Mouse (Mus musculus) heart, embryonic 15.5 days (tissue): ENCODE data around the gene Farp2. TPM values are rescaled to one million over a fixed set of nuclear protein-coding genes. Genes with fewer than 3 reads are reported as not detected.

ENCODE experiments used
- ATAC-seq: fragments of 200-750 bp; cut with Nextera tagmentation; replicated peaks from 2 replicates; pipeline ENCODE4 v1.8.0; 2017; ENCODE audit warnings: low read depth, moderate TSS enrichment; ENCODE audit not compliant: insufficient number of reproducible peaks, insufficient read depth, low FRiP score
- H3K27ac ChIP-seq: fragments of 300-500 bp; sonication (generic); 2 replicates; pipeline ENCODE4 v1.5.1; 2015; ENCODE audit warnings: mild to moderate bottlenecking, inconsistent platforms
- H3K27me3 ChIP-seq: fragments of 300-500 bp; sonication (generic); 2 replicates; pipeline ENCODE4 v1.6.1; 2015; ENCODE audit warnings: inconsistent platforms
- H3K36me3 ChIP-seq: fragments of 300-500 bp; sonication (generic); 2 replicates; pipeline ENCODE4 v1.6.1; 2015; ENCODE audit warnings: mild to moderate bottlenecking, inconsistent platforms
- H3K4me1 ChIP-seq: fragments of 300-500 bp; sonication (generic); replicated peaks from 2 replicates; pipeline ENCODE4 v1.6.1; 2015; ENCODE audit warnings: inconsistent platforms
- H3K4me2 ChIP-seq: fragments of 300-500 bp; sonication (generic); 2 replicates; pipeline ENCODE4 v1.6.1; 2015; ENCODE audit warnings: inconsistent platforms, mild to moderate bottlenecking, moderate library complexity
- H3K4me3 ChIP-seq: fragments of 300-500 bp; sonication (generic); 2 replicates; pipeline ENCODE4 v1.5.1; 2015; ENCODE audit warnings: mild to moderate bottlenecking, inconsistent platforms
- H3K9ac ChIP-seq: fragments of 300-500 bp; sonication (generic); 2 replicates; pipeline ENCODE4 v1.6.1; 2015; ENCODE audit warnings: mild to moderate bottlenecking, inconsistent platforms
- H3K9me3 ChIP-seq: fragments of 300-500 bp; sonication (generic); replicated peaks from 2 replicates; pipeline ENCODE4 v1.6.1; 2016; ENCODE audit warnings: inconsistent platforms
- WGBS: fragments of 180-500 bp; shearing (Covaris S2); methylation state at CpG from one replicate; pipeline ENCODE4 v1.1.7; 2015; ENCODE audit warnings: mixed read lengths; 5-methylcytosine and 5-hydroxymethylcytosine counted together
- polyA plus RNA-seq: library from polyadenylated mRNA; unstranded; fragments of >200 nt; fragmentation: Nextera tagmentation; extraction: Ambion mirVana; gene quantifications from 2 replicates; pipeline ENCODE4 v1.2.1, GENCODE M21; 2015

Farp2 gene
- polyA plus RNA-seq, 1 experiment from 2014 or later: 4.1 TPM

DNA sequence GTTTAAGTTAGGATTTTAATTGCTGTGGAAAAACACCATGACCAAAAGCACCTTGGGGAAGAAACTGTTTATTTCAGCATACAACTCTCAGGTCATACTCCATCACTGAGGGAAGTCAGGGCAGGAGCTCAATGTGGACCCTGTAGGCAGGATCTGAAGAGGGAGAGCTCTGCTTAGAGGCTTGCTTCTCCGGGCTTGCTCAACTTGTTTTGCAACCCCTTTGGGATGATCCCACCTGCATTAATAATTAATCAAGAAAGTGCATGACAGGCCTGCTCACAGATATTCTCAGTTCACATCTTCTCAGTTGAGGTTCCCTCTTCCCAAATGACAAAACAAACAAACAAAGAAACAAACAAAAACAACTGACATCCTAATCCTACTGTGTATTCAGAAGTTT lies 51.8 kb downstream of the Farp2 start:
- Histone ChIP-seq H3K4me3 (no peak overlapping the region), H3K27me3 (no peaks in the 10 kb centered on the region), H3K4me2 (no peak overlapping the region), H3K4me1 (no peaks in the 10 kb centered on the region), H3K9me3 (no peaks in the 10 kb centered on the region), H3K27ac (no peak overlapping the region), H3K36me3 (no peaks in the 10 kb centered on the region), H3K9ac (no peak overlapping the region)
- no peak for ATAC-seq
- WGBS: 84% methylated on average over 1 of the region's 1 CpGs

DNA sequence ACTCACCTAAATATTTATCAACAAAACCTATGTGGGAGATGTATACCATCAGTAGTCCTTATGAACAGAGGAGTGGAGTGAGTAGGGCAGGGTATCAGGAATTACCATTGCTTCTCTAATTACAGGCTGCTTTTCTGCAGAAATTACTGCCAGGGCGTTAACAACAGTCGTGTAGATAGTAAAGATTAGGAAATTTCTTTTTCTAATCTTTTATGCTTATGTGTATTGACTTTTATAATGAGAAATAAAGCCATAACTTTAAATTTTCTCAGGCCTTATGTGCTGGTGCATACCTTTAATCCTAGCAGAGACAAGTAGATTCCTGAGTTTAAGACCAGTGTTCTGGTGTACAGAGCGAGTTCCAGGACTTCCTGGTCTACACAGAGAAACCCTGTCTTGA lies 52.9 kb downstream of the Farp2 start:
- H3K27ac ChIP-seq: no peak overlapping the region
- H3K4me2 ChIP-seq: no peak overlapping the region
- no peaks in the 10 kb centered on the region for H3K9me3 ChIP-seq
- H3K36me3 ChIP-seq: no peaks in the 10 kb centered on the region
- H3K9ac ChIP-seq: no peak overlapping the region
- H3K4me1 ChIP-seq: no peaks in the 10 kb centered on the region
- H3K27me3 ChIP-seq: no peaks in the 10 kb centered on the region
- no peak for ATAC-seq
- H3K4me3 ChIP-seq: no peak overlapping the region
- 80% methylated on average over 3 of the region's 3 CpGs for WGBS

GRCm38 (mm10) chr1:93567013-93567412 lies 55.1 kb downstream of the Farp2 start:
- peaks cover 14% of the 10 kb centered on the region for H3K36me3 ChIP-seq
- no peaks in the 10 kb centered on the region for H3K9me3 ChIP-seq
- H3K9ac ChIP-seq: no peak overlapping the region
- no peaks in the 10 kb centered on the region for H3K27me3 ChIP-seq
- no peak overlapping the region for H3K4me3 ChIP-seq
- 60% methylated on average over 3 of the region's 3 CpGs for WGBS
- no peak for ATAC-seq
- no peak overlapping the region for H3K27ac ChIP-seq
- no peak overlapping the region for H3K4me2 ChIP-seq
- H3K4me1 ChIP-seq: no peaks in the 10 kb centered on the region

DNA sequence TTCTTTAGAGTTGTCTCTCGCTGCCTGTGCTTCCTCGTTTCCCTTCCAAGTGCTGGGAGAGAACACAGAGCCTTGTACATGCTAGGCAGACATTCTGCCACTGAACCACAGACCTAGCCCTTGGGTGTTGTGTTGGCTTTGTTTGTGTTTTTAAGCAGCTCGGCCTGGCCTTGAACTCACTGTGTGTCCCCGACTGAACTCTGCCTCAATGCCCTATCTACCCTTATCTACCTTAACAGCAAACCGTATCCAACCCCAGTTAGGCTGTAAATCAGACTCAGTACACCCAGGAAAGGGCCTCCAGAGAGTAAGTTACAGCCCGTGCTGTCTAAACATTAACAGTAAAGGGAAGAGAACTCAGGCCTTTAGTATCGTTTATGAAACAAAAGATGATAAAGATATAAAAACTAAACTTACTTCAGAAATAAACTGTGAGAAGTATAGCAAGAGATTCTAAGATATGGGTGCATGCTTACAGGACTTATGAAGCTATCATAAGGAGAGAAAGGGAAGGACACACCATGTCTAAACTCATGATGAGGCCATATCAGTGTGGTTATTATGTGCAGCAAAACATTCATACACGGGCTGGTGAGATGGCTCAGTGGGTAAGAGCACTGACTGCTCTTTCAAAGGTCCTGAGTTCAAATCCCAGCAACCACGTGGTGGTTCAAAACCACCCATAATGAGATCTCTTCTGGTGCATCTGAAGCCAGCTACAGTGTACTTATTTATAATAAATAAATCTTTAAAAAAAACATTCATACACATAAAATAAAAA lies 56.0 kb downstream of the Farp2 start:
- H3K27me3 ChIP-seq: no peaks in the 10 kb centered on the region
- peaks cover 14% of the 10 kb centered on the region for H3K36me3 ChIP-seq
- H3K9me3 ChIP-seq: no peaks in the 10 kb centered on the region
- WGBS: 72% methylated on average over 9 of the region's 9 CpGs
- no peak overlapping the region for H3K9ac ChIP-seq
- no peak overlapping the region for H3K4me2 ChIP-seq
- no peak for ATAC-seq
- H3K27ac ChIP-seq: no peak overlapping the region
- no peaks in the 10 kb centered on the region for H3K4me1 ChIP-seq
- H3K4me3 ChIP-seq: no peak overlapping the region

DNA sequence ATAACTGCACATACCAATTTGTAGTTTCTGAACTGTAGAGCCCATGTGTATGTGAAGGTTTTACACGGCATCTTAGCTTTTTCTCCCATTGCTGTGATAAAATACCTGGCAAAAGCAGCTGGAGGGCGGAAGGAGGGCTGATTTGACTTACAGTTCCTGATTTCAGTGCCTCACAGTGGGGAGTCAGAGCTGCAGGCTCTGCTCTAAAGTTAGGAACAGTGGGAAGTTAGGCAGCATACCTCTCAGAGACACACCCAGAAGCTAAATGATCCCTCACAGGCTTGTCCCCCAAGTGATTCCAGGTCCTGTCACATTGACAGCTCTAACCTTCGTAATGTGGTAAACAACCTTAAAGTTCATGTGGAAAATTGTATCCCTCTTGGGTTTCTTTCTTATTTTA lies 65.2 kb downstream of the Farp2 start:
- Histone ChIP-seq H3K4me3 (no peak overlapping the region), H3K27me3 (no peaks in the 10 kb centered on the region), H3K27ac (no peak overlapping the region), H3K36me3 (no peaks in the 10 kb centered on the region; the same call in 1 of the 2 replicates), H3K4me2 (no peak overlapping the region), H3K4me1 (no peaks in the 10 kb centered on the region), H3K9ac (no peak overlapping the region), H3K9me3 (no peaks in the 10 kb centered on the region)
- ATAC-seq: no peak
- WGBS: 80% methylated on average over 3 of the region's 3 CpGs

DNA sequence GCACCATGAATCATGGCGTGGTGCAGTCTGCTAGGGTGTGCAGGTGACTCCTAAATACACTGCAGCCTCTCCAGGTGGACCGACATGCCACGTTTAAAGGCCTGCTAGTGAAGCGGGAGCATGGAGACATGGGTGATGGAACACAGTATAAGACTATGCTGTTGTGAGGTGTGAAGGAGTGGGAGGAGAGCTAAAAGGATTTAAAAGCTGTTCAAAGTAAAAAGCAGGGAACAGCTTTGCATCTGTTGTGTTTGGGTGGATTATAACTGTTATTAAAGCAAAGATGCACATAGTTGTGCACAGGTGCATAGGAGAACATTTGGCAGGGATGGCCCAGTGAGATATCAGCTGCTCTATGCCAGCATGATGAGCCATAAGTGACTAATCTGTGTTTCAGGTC lies 66.0 kb downstream of the Farp2 start:
- H3K27me3 ChIP-seq: no peaks in the 10 kb centered on the region
- no peak overlapping the region for H3K27ac ChIP-seq
- no peak for ATAC-seq
- H3K4me2 ChIP-seq: no peak overlapping the region
- WGBS: 81% methylated on average over 4 of the region's 4 CpGs
- no peak overlapping the region for H3K9ac ChIP-seq
- no peaks in the 10 kb centered on the region; the same call in 1 of the 2 replicates for H3K36me3 ChIP-seq
- H3K9me3 ChIP-seq: no peaks in the 10 kb centered on the region
- H3K4me3 ChIP-seq: no peak overlapping the region
- no peaks in the 10 kb centered on the region for H3K4me1 ChIP-seq

- peaks cover 3% of the 10 kb centered on the region; the same call in 1 of the 2 replicates for H3K36me3 ChIP-seq
- H3K9me3 ChIP-seq: no peaks in the 10 kb centered on the region
- H3K27me3 ChIP-seq: no peaks in the 10 kb centered on the region
- no peaks in the 10 kb centered on the region for H3K4me1 ChIP-seq
- ATAC-seq: no peak
- no peak overlapping the region for H3K27ac ChIP-seq
- H3K9ac ChIP-seq: no peak overlapping the region
- no peak overlapping the region for H3K4me2 ChIP-seq
- WGBS: 91% methylated on average over 7 of the region's 7 CpGs
- H3K4me3 ChIP-seq: no peak overlapping the region
Measured at GRCm38 (mm10) chr1:93581545-93581944, 69.7 kb downstream of the Farp2 start.

DNA sequence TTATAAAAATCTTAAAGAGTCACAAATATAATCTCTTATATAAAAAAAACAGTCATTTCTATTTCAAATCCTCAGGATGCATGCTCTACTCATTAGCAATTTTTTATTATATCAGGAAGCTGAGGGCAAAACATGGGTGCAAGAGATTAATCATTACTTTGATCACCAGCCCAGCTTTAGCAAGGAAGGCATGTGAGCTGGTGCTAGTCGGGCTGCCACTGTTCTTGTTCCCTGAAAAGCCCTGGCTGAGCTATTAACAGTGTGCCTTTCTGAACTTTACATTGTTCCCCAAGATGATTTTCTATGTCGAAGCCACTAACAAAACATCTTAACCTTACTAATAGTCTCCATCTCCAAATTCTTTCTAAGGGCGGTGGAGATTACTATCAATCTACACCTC lies 76.5 kb downstream of the Farp2 start:
- H3K4me2 ChIP-seq: no peak overlapping the region

DNA sequence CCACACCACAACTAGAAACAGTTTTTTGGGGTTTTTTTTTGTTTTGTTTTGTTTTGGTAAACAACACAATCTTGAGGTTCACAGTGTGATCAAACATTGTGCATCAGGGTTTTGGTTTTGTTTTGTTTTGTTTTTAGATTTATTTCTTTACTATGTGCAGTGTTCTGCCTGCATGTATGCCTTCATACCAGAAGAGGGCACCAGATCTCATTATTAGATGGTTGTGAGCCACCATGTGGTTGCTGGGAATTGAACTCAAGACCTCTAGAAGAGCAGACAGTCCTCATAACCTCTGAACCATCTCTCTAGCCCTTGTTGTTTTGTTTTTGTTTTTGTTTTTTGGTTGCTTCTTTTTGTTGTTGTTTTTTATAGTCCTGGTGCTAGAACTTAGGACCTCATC lies 82.1 kb downstream of the Farp2 start:
- Histone ChIP-seq H3K36me3 (no peaks in the 10 kb centered on the region), H3K4me1 (no peaks in the 10 kb centered on the region), H3K4me2 (no peak overlapping the region), H3K9ac (no peak overlapping the region), H3K27ac (no peak overlapping the region), H3K4me3 (no peak overlapping the region), H3K27me3 (no peaks in the 10 kb centered on the region), H3K9me3 (no peaks in the 10 kb centered on the region)
- ATAC-seq: no peak

More for the DNA sequence above, 76.5 kb downstream of the Farp2 start:
- H3K36me3 ChIP-seq: peaks cover 3% of the 10 kb centered on the region; the same call in 1 of the 2 replicates
- H3K4me1 ChIP-seq: no peaks in the 10 kb centered on the region
- ATAC-seq: no peak
- no peaks in the 10 kb centered on the region for H3K9me3 ChIP-seq
- H3K27me3 ChIP-seq: no peaks in the 10 kb centered on the region
- WGBS: 73% methylated on average over 3 of the region's 3 CpGs
- no peak overlapping the region for H3K27ac ChIP-seq
- no peak overlapping the region for H3K4me3 ChIP-seq
- H3K9ac ChIP-seq: no peak overlapping the region

DNA sequence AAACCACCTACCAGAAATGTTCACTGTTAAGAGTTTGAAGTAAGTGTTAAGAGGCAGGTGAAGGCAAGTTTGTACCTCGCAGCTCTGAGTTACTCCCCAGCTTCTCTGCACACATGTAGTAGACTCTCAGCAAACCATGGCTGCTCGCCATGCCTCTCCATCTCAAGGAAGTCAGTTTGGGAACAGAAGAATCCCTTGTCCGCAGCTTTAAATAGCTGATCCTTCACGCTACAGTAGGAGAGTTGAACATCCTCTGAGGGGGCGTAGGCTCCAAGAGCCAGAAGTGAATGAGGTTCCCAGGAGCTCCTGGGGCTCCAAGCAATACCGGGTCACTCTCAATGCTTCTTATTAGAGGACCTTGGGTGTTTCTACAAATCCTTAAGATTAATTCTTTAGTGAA lies 84.0 kb downstream of the Farp2 start:
- H3K4me1 ChIP-seq: no peaks in the 10 kb centered on the region
- no peak overlapping the region for H3K27ac ChIP-seq
- no peaks in the 10 kb centered on the region for H3K27me3 ChIP-seq
- H3K9ac ChIP-seq: no peak overlapping the region
- no peaks in the 10 kb centered on the region for H3K36me3 ChIP-seq
- no peak overlapping the region for H3K4me3 ChIP-seq
- WGBS: 73% methylated on average over 6 of the region's 6 CpGs
- H3K9me3 ChIP-seq: no peaks in the 10 kb centered on the region
- H3K4me2 ChIP-seq: no peak overlapping the region
- ATAC-seq: no peak

- H3K4me1 ChIP-seq: no peaks in the 10 kb centered on the region
- WGBS: 71% methylated on average over 4 of the region's 4 CpGs
- no peak overlapping the region for H3K4me2 ChIP-seq
- H3K27ac ChIP-seq: no peak overlapping the region
- H3K27me3 ChIP-seq: no peaks in the 10 kb centered on the region
- H3K36me3 ChIP-seq: no peaks in the 10 kb centered on the region
- H3K9me3 ChIP-seq: no peaks in the 10 kb centered on the region
- H3K4me3 ChIP-seq: no peak overlapping the region
- H3K9ac ChIP-seq: no peak overlapping the region
- no peak for ATAC-seq
Measured at GRCm38 (mm10) chr1:93602911-93603310, 91.0 kb downstream of the Farp2 start.

- Histone ChIP-seq H3K27me3 (no peaks in the 10 kb centered on the region), H3K4me3 (no peak overlapping the region), H3K36me3 (no peaks in the 10 kb centered on the region), H3K9ac (no peak overlapping the region), H3K4me1 (no peaks in the 10 kb centered on the region), H3K9me3 (no peaks in the 10 kb centered on the region), H3K4me2 (no peak overlapping the region), H3K27ac (no peak overlapping the region)
- 92% methylated on average over 12 of the region's 12 CpGs for WGBS
- no peak for ATAC-seq
Measured at GRCm38 (mm10) chr1:93603921-93604320, 92.0 kb downstream of the Farp2 start.
